Comparison of ENCODE assay signal across 24 mouse cellular contexts in genomic region chr11:23065167-23065668, GRCm38 (mm10).
"Had no signal": no experiment of that assay in that cellular context is flagged by ENCODE, and none has a peak within 500 bp of the region (broad histone marks: within the 10 kb centered on the region; RNA-seq: fewer than 3 reads in every experiment).

No protein-coding gene starts in this region.

- H3K4me2 ChIP-seq: limb, embryonic 12.5 days; limb, embryonic 15.5 days; liver, embryonic 12.5 days; liver, embryonic 15.5 days; midbrain, embryonic 11.5 days; neural tube, embryonic 12.5 days; neural tube, embryonic 15.5 days had no signal

- H3K9me3 ChIP-seq: limb, embryonic 12.5 days; limb, embryonic 15.5 days; liver, embryonic 12.5 days; liver, embryonic 15.5 days; neural tube, embryonic 12.5 days; neural tube, embryonic 15.5 days had no signal

- H3K9ac ChIP-seq: limb, embryonic 12.5 days; limb, embryonic 15.5 days; liver, embryonic 12.5 days; liver, embryonic 15.5 days; neural tube, embryonic 12.5 days; neural tube, embryonic 15.5 days had no signal

- H3K4me3 ChIP-seq: left cerebral cortex, adult 2 months; limb, embryonic 12.5 days; limb, embryonic 15.5 days; liver, embryonic 12.5 days; liver, embryonic 15.5 days; neural tube, embryonic 12.5 days; neural tube, embryonic 15.5 days had no signal

- ATAC-seq: liver, embryonic 12.5 days had no signal

- H3K36me3 ChIP-seq: limb, embryonic 12.5 days; limb, embryonic 15.5 days; liver, embryonic 12.5 days; liver, embryonic 15.5 days; neural tube, embryonic 12.5 days; neural tube, embryonic 15.5 days had no signal

- H3K27ac ChIP-seq: left cerebral cortex, adult 2 months; limb, embryonic 12.5 days; limb, embryonic 15.5 days; liver, embryonic 12.5 days; neural tube, embryonic 12.5 days; neural tube, embryonic 15.5 days; stomach, postnatal 0 days had no signal

- DNase-seq: kidney, adult 18-20 months; kidney, adult 9 months; kidney, postnatal 25 days; layer of hippocampus, postnatal 36 days; left cerebral cortex, postnatal 4 days; lung, adult 2 months; lung, postnatal 14 days; lung, postnatal 4 days; midbrain, embryonic 14.5 days; right cerebral cortex, adult 18-20 months; right cerebral cortex, postnatal 14 days; right cerebral cortex, postnatal 4 days; thymus, adult 2 months; thymus, postnatal 14 days; thymus, postnatal 4 days had no signal

- H3K27me3 ChIP-seq: limb, embryonic 12.5 days; limb, embryonic 15.5 days; liver, embryonic 12.5 days; liver, embryonic 15.5 days; neural tube, embryonic 12.5 days; neural tube, embryonic 15.5 days had no signal
